Mouse (Mus musculus) ovary, postnatal 14 days (tissue): Measurements from ENCODE around the gene Zhx3.

Source experiments
- DNase-seq: peaks from one replicate; pipeline ENCODE4 v3.0.0; 2022; ENCODE audit warnings: low spot score

The Zhx3 gene

DNA sequence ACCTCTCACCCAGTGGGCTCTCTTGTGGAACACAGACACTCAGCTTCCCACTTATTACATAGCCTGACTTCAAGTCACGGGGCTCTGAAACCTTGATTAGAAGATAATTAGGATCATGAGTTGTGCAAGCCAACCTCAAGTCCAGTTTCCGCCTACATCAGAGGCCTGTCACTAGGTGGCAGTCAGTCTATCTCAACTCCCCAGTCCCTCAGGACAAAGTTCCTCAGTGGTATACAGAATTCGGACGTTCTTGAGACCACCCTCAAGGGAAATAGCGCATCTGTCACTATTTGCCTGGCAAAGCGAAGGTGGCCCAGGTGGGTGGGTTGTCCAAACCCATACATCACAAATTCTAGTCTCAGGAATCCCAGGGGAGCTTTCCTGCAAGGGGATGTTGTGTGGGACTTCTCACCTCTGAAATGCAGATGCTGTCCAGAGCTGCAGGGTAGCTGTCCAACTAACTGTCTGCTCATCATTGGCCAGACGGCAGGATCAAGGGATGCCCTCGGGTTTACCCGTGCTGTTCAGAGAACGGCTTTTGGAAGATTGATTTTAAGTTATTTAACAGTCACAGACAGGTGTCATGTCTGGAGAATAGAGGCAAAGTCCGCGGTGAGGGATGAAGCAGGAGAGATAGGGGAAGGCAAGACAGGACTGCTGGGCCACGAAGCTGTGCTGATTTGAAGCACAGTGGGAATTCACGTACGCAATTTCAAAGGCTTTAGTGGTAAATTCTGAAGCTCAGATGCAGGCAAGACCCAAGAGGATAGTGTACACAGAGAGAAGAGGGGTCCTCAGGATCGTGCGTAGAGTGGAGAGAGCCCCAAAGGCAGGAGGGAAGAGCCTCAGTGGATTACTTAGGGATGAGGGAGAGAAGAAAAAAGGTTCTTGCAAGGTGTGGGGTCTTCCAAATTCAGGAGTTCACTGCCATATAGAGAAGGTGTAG is 142.7 kb downstream of the Zhx3 start:
- DNase-seq = no peak

DNA sequence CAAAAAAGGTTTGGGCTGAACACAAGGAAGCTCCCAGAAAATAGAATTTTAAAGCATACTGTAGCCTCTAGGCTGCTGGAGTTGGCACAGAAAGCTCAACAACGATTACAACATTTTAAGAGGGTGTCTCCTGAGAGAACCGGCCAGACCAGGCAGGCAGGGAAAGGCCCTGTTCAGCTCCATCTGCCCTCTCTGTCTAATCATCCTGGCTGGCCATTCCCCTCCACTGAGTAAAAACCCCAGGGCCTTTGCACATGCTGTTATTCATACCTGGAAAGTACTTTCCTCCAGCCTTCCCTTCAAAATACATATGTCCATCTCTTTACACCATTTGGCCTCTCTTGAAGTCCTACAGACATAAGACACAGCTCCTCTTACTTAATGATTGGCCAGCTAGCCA is 143.4 kb downstream of the Zhx3 start:
- no peak for DNase-seq

DNA sequence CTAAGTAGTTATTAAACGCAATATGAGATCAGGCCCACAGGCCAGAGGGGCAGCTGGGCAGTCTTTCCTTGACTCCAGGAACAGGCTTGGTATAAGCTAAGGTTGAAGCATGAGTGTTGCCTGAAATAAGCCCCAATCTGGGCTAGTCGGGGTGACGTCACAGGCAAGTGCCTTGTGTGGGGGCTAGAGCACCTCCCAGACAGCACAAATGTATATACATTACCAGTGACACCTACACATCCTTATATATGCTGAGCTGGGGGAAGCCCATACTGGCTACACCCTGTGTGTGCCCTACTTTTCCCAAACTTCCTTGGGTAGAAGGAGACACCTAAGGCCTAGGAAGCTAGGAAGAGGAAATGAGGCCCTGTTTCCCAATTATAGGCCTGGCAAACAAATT is 143.8 kb downstream of the Zhx3 start:
- no peak for DNase-seq

DNA sequence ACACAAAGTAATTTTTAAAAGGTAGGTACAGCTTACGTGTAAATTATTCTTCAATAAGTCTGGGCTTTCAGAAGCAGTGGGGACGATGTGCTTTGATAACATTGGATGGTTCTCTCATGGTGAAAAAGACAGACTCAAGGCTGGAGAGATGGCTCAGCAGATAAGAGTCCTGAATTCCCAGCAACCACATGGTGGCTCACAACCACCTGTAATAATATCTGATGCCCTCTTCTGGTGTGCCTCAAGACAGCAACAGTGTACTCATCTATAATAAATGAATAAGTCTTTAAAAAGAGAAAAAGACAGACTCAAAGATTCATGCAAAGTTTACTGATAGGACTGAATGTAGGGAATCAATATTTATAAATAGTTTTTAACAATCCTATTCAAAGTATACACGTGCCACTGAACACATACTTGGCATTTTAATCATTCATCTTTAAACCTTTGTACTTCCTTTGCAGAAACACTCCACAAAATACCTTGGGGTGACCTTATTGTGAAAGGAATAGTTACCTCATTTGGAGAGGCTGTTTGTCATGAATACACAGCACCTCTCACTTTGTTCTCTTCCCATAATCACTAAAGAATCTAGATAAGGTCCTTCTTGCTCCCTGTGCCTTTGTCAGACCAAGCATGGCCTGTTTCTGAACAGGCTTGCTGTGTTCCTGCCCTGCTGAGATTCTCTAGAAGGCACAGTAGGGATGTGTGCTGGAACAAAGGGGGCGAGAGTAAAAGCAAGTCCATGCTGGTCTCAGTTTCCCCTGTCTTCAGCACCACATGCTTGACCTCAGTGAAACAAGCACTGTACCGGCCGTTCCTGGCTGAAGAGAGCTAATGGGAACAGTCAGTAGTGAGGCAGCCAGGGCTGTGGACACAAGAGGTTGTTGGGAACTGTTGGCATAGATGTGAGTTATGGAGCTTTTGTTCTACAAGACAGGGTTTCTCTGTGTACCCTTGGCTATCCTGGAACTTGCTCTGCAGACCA is 146.6 kb downstream of the Zhx3 start:
- DNase-seq = no peak

DNA sequence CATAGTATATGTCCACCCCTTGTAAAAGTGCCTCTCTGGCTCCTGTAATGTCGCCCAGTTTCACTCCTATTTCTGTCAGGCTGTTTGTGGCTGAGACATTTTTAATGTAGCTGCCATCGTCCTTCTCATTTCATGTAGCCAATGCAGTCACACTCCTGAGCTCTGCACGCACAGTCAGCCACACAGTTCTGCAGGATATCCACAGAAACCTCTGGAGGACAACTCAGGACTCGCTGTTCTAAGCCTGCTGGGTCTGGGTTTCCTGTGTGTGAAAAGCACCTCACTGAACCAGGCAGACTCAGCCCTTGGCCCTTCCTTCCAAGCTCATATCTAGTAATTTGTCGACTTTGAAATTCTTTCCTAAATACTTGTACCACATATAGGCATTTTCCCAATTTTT is 148.3 kb downstream of the Zhx3 start:
- no peak for DNase-seq

DNA sequence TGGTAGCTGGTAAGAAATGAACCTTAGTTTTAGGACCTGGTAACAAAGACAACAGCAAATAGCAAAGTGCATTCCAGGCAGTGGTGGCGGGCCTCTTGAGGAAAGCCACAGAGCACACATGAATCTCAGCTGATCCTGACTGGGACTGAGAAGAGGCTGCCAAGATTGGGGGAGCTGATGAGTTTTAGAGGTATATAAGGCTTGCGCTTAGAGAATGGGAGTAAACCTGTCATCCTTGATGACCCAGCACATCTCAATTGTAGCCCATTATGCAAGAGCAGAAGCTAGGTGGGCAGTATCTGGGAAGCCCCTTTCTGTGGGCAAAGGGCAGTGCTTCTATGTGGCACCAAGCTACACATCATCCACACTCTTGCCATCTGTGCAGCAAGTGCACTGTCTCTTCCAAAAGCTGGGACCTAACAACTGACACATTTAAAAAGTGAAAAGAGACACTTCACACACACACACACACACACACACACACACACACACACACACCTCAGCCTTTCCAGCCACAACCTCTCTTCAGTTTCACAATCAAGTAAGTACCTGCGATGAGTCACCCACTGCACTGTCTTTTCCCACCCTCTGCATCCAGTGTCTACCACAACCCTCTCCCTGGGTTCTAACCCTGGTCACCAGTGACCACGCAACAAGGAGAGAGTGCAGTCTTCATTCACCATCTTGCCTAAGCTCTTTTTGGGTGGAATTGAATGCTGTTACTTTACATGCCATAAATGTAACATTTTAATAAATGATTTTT is 149.0 kb downstream of the Zhx3 start:
- DNase-seq = no peak

DNA sequence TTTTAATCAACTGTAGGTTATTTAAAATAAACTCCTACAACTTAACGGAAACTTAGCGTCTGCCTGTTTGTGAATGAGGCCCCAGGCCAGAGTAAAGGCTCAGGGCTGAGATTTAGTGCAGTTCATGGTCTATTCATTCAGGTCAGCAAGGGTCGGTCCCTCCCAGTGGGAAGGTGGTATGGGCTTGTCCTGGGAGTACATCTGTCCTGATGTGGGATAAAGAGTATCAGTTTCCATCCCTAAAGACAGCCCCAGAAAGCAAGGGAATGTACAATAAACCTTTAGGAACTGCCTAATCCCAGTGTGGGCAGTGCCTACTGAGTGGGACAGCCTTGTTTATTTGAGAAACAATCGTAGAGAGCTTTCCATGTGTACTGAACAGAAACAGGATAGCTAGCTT is 150.1 kb downstream of the Zhx3 start:
- DNase-seq = no peak

DNA sequence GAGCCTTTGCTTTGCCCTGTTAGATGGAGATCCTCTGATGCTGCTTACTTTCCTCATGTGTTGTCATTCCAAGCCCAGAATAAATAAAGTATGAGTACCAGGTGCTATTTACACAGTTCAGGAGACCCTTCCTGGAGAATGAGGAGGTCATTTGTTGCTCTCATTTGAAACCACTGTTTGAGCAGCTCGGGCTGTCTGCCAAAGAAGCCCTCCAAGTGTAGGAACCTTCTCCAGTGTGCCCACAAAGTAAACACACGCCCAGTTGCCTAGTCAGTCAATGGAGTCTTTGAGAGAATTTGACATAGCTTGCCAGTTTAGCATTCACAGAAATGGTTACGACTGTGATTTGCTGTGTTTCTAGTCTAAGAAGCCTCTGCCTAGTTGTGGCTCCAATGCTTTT is 154.0 kb downstream of the Zhx3 start:
- DNase-seq = no peak

DNA sequence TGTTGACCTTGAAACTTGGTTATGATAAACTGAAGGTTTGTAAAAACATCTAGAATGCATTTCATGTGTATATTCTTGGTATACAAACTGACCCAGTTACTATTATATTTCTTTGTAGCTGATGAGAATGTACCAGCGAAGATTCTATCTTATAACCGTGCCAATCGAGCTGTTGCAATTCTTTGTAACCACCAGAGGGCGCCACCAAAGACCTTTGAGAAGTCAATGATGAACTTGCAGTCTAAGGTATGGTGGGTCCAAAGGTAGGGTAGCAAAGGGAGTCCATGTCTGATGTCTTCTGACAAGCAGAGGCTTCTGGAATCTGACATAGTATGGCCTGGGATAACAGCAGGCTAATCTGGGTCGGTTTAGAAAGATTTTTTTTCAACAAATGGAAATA is 155.5 kb downstream of the Zhx3 start:
- no peak for DNase-seq

DNA sequence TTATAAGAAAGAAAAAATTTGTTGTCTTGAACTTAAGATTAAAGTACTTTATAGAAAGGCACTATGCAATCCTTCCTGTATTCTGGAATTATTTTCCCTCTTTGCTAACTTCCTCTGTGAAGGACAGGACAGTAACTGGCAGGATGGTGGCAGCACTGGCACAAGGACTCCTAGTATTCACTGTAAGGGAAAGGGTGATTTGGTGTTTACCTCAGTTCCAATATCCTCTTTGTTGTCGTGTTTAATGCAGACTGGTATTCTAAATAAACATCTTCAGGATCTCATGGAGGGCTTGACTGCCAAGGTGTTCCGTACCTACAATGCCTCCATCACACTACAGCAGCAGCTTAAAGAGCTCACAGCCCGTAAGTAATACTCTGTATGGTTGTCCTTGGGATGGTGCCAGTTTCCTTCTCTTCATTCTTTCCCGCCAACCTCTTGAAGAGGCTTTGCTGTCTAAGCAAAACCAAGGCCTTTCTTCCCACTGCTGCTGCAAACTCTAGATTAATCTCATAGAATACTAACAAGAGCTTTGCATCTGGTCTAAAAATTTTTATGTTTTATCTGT is 157.3 kb downstream of the Zhx3 start:
- no peak for DNase-seq

DNA sequence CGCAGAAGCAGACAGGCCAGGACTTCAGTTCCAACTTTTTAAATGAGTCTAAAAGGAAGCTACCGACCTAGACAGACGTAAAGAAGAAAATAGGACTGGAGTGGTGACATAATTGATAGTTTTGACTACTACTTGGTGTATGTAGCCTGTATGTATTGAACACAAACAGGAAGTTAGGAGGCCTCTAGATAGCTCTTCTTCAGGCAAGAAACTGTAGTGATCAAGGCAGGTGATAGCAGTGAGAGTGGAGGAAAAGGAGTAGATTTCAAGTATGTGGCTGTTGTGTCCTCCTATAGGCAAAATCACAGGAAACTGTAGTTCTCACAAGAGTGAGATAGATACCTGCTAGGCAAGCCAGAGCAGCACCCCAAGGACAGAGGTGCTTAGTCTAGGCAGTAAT is 165.1 kb downstream of the Zhx3 start:
- DNase-seq = no peak

DNA sequence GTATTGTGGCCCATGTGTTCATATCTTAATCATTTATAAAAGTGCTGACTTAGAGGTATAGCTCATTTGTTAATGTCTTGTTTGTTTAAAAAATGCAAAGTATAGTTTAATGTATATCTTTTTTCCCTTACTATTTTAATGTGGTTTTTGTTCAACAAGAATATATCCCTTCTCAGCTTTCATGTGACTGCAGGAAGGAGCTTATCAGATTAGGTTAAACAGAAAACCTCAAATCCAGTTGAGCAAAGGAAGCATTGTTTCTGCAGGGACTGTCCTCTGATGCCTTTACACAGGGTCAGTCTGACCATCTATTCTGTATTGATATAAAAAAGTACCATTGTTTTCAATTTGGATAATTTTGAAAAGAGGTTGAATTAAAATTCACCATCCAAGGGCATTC is 170.0 kb downstream of the Zhx3 start:
- DNase-seq = no peak

DNA sequence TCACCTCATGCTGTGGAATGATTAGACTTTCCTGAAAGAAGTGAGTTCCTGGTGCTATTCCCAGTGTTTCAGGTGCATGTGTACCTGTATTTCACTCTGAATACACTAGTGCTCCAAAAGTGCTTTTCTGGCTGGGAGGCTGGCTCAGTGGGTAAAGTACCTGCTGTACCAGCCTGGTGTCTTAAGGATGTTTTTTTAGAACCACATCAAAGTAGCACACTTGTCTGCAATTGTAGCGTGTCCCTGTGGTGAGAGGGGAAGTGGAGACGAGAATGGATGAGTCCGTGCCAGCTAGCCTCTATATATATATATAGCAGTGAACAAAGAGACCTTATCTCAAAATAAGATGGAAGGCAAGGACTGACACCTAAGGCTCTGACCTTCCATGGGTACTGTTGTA is 171.2 kb downstream of the Zhx3 start:
- DNase-seq = no peak

DNA sequence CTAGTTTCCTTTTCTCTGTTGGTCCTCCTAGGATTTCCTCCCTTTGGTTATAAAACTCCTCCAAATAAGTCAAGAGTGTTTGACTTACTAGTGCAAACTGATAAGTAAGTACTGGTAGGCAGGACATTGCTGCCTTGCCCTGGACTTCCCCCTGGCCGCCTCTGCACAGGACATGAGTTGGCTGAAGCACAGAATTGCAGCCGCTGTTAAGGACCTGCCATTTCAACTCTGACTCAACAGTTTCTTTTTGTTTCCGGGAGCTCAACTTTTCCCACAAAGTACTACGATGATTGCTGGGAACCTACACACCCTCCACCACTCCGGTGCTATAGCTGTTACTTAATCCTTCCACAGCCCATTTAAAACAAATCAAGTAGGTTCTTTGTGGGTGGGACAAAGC is 172.5 kb downstream of the Zhx3 start:
- DNase-seq = no peak
